Mouse (Mus musculus) hindbrain, embryonic 12.5 days (tissue): ENCODE measurements around the gene 4930595D18Rik. TPM values are rescaled to one million over a fixed set of nuclear protein-coding genes. Genes with fewer than 3 reads are reported as not detected.

Source experiments
- ATAC-seq: fragments of 200-750 bp; cut with Nextera tagmentation; 2 replicates; pipeline ENCODE4 v1.8.0; 2017; ENCODE audit warnings: moderate TSS enrichment; ENCODE audit not compliant: low FRiP score
- H3K27ac ChIP-seq: fragments of 300-500 bp; sonication (generic); 2 replicates; pipeline ENCODE4 v1.5.1; 2016; ENCODE audit warnings: mild to moderate bottlenecking
- H3K27me3 ChIP-seq: fragments of 300-500 bp; sonication (generic); 2 replicates; pipeline ENCODE4 v1.6.1; 2016; ENCODE audit warnings: mild to moderate bottlenecking
- H3K36me3 ChIP-seq: fragments of 300-500 bp; sonication (generic); 2 replicates; pipeline ENCODE4 v1.6.1; 2016; ENCODE audit warnings: mild to moderate bottlenecking
- H3K4me1 ChIP-seq: fragments of 300-500 bp; sonication (generic); 2 replicates; pipeline ENCODE4 v1.6.1; 2016
- H3K4me2 ChIP-seq: fragments of 300-500 bp; sonication (generic); replicated peaks from 2 replicates; pipeline ENCODE4 v1.6.1; 2016; ENCODE audit warnings: mild to moderate bottlenecking
- H3K4me3 ChIP-seq: fragments of 300-500 bp; sonication (generic); 2 replicates; pipeline ENCODE4 v1.5.1; 2016; ENCODE audit warnings: mild to moderate bottlenecking
- H3K9ac ChIP-seq: fragments of 300-500 bp; sonication (generic); 2 replicates; pipeline ENCODE4 v1.6.1; 2016; ENCODE audit warnings: mild to moderate bottlenecking, moderate library complexity
- H3K9me3 ChIP-seq: fragments of 300-500 bp; sonication (generic); replicated peaks from 2 replicates; pipeline ENCODE4 v1.6.1; 2016; ENCODE audit warnings: mild to moderate bottlenecking
- WGBS: fragments of 180-500 bp; shearing (Covaris S2); methylation state at CpG from one replicate; pipeline ENCODE4 v1.1.7; 2016; 5-methylcytosine and 5-hydroxymethylcytosine counted together
- polyA plus RNA-seq: library from polyadenylated mRNA; unstranded; fragments of >200 nt; fragmentation: Nextera tagmentation; extraction: Ambion mirVana; gene quantifications from 2 replicates; pipeline ENCODE4 v1.2.1, GENCODE M21; 2016

4930595D18Rik gene
- polyA plus RNA-seq, 1 experiment from 2014 or later = not detected

GRCm38 (mm10) chr12:111192777-111193176, 8.5 kb upstream of the 4930595D18Rik start:
- peaks cover 4% of the 10 kb centered on the region; the same call in 1 of the 2 replicates for H3K36me3 ChIP-seq
- no peaks in the 10 kb centered on the region for H3K9me3 ChIP-seq
- peaks cover 18% of the 10 kb centered on the region for H3K4me1 ChIP-seq
- WGBS = 69% methylated on average over 6 of the region's 6 CpGs
- no peak overlapping the region for H3K4me3 ChIP-seq
- no peak for ATAC-seq
- H3K9ac ChIP-seq = no peak overlapping the region
- H3K27me3 ChIP-seq = no peaks in the 10 kb centered on the region
- no peak overlapping the region for H3K4me2 ChIP-seq
- H3K27ac ChIP-seq = no peak overlapping the region

- ATAC-seq = no peak
- Histone ChIP-seq H3K27me3 (no peaks in the 10 kb centered on the region), H3K27ac (no peak overlapping the region), H3K36me3 (peaks cover 4% of the 10 kb centered on the region; the same call in 1 of the 2 replicates), H3K4me1 (peaks cover 18% of the 10 kb centered on the region), H3K4me2 (no peak overlapping the region), H3K9ac (no peak overlapping the region), H3K9me3 (no peaks in the 10 kb centered on the region), H3K4me3 (no peak overlapping the region)
- WGBS = 64% methylated on average over 2 of the region's 2 CpGs
Measured at GRCm38 (mm10) chr12:111190891-111191290, 6.6 kb upstream of the 4930595D18Rik start.

GRCm38 (mm10) chr12:111190355-111190754, 6.1 kb upstream of the 4930595D18Rik start:
- no peak overlapping the region for H3K4me3 ChIP-seq
- no peak overlapping the region for H3K4me2 ChIP-seq
- peaks cover 18% of the 10 kb centered on the region for H3K4me1 ChIP-seq
- WGBS = 83% methylated on average over 5 of the region's 5 CpGs
- no peak for ATAC-seq
- H3K27me3 ChIP-seq = no peaks in the 10 kb centered on the region
- H3K27ac ChIP-seq = no peak overlapping the region
- H3K9me3 ChIP-seq = no peaks in the 10 kb centered on the region
- H3K36me3 ChIP-seq = peaks cover 4% of the 10 kb centered on the region; the same call in 1 of the 2 replicates
- no peak overlapping the region for H3K9ac ChIP-seq

GRCm38 (mm10) chr12:111188295-111188694, 4.0 kb upstream of the 4930595D18Rik start:
- Histone ChIP-seq H3K4me1 (peaks cover 9% of the 10 kb centered on the region), H3K4me3 (no peak overlapping the region), H3K4me2 (no peak overlapping the region), H3K9me3 (no peaks in the 10 kb centered on the region), H3K27ac (no peak overlapping the region), H3K27me3 (no peaks in the 10 kb centered on the region), H3K36me3 (peaks cover 4% of the 10 kb centered on the region; the same call in 1 of the 2 replicates), H3K9ac (no peak overlapping the region)
- ATAC-seq = no peak
- 93% methylated on average over 4 of the region's 4 CpGs for WGBS

GRCm38 (mm10) chr12:111186986-111187385, 2.7 kb upstream of the 4930595D18Rik start:
- H3K4me1 ChIP-seq = no peaks in the 10 kb centered on the region
- H3K4me3 ChIP-seq = no peak overlapping the region
- no peak for ATAC-seq
- peaks cover 4% of the 10 kb centered on the region; the same call in 1 of the 2 replicates for H3K36me3 ChIP-seq
- 92% methylated on average over 3 of the region's 3 CpGs for WGBS
- no peaks in the 10 kb centered on the region for H3K27me3 ChIP-seq
- H3K9me3 ChIP-seq = no peaks in the 10 kb centered on the region
- H3K27ac ChIP-seq = no peak overlapping the region
- H3K9ac ChIP-seq = no peak overlapping the region
- H3K4me2 ChIP-seq = no peak overlapping the region

- Histone ChIP-seq H3K9ac (no peak overlapping the region), H3K4me3 (no peak overlapping the region), H3K27ac (no peak overlapping the region), H3K4me1 (no peaks in the 10 kb centered on the region), H3K4me2 (no peak overlapping the region), H3K36me3 (0 out of 2 replicates have a peak, but pooled peaks cover 4% of the 10 kb centered on the region), H3K9me3 (no peaks in the 10 kb centered on the region), H3K27me3 (no peaks in the 10 kb centered on the region)
- WGBS = 96% methylated on average over 6 of the region's 6 CpGs
- ATAC-seq = no peak
Measured at GRCm38 (mm10) chr12:111182378-111182777, 1.9 kb downstream of the 4930595D18Rik start.

- Histone ChIP-seq H3K36me3 (0 out of 2 replicates have a peak, but pooled peaks cover 4% of the 10 kb centered on the region), H3K9me3 (no peaks in the 10 kb centered on the region), H3K27me3 (no peaks in the 10 kb centered on the region), H3K4me1 (no peaks in the 10 kb centered on the region), H3K27ac (no peak overlapping the region), H3K4me3 (no peak overlapping the region), H3K4me2 (no peak overlapping the region), H3K9ac (no peak overlapping the region)
- WGBS = 84% methylated on average over 5 of the region's 5 CpGs
- ATAC-seq = no peak
Measured at GRCm38 (mm10) chr12:111181848-111182247, 2.4 kb downstream of the 4930595D18Rik start.

- Histone ChIP-seq H3K4me3 (no peak overlapping the region), H3K9me3 (no peaks in the 10 kb centered on the region), H3K27ac (no peak overlapping the region), H3K4me2 (no peak overlapping the region), H3K4me1 (no peaks in the 10 kb centered on the region), H3K9ac (no peak overlapping the region), H3K36me3 (peaks cover 7% of the 10 kb centered on the region; the same call in 1 of the 2 replicates), H3K27me3 (no peaks in the 10 kb centered on the region)
- 67% methylated on average over 4 of the region's 4 CpGs for WGBS
- ATAC-seq = no peak
Measured at GRCm38 (mm10) chr12:111178772-111179171, 5.5 kb downstream of the 4930595D18Rik start.

GRCm38 (mm10) chr12:111168891-111169290, 15.4 kb downstream of the 4930595D18Rik start:
- 88% methylated on average over 4 of the region's 4 CpGs for WGBS
- H3K27ac ChIP-seq = no peak overlapping the region
- H3K9ac ChIP-seq = no peak overlapping the region
- H3K9me3 ChIP-seq = no peaks in the 10 kb centered on the region
- peaks cover 3% of the 10 kb centered on the region; the same call in 1 of the 2 replicates for H3K36me3 ChIP-seq
- H3K4me3 ChIP-seq = no peak overlapping the region
- H3K27me3 ChIP-seq = no peaks in the 10 kb centered on the region
- no peak for ATAC-seq
- H3K4me2 ChIP-seq = no peak overlapping the region
- peaks cover 40% of the 10 kb centered on the region for H3K4me1 ChIP-seq

GRCm38 (mm10) chr12:111166681-111167289, 17.5 kb downstream of the 4930595D18Rik start:
- Histone ChIP-seq H3K27me3 (no peaks in the 10 kb centered on the region), H3K9ac (peak overlapping the region; percentile 85), H3K4me1 (peaks cover 57% of the 10 kb centered on the region), H3K4me3 (peak overlapping the region; percentile 83), H3K4me2 (peak overlapping the region; percentile 82), H3K36me3 (no peaks in the 10 kb centered on the region), H3K9me3 (no peaks in the 10 kb centered on the region), H3K27ac (peak overlapping the region; percentile 91)
- no peak; the same call in 1 of the 2 replicates for ATAC-seq
- WGBS = under 1% methylated on average over 48 of the region's 48 CpGs

- H3K4me2 ChIP-seq = peak within 1 kb of the TSS; percentile 82
- no peaks in the 10 kb centered on the region for H3K27me3 ChIP-seq
- WGBS = 8% methylated on average over 46 of the region's 105 CpGs
- peaks cover 57% of the 10 kb centered on the region for H3K4me1 ChIP-seq
- peak within 1 kb of the TSS; percentile 83 for H3K4me3 ChIP-seq
- H3K36me3 ChIP-seq = no peaks in the 10 kb centered on the region
- H3K9me3 ChIP-seq = no peaks in the 10 kb centered on the region
- H3K9ac ChIP-seq = peak within 1 kb of the TSS; percentile 85
- ATAC-seq = peak; percentile 21; the same call in 1 of the 2 replicates
- peak within 1 kb of the TSS; percentile 91 for H3K27ac ChIP-seq
Measured at GRCm38 (mm10) chr12:111165831-111166591, 18.3 kb downstream of the 4930595D18Rik start, which contains the start of gene Traf3. TSS of gene Traf3 (plus strand) at chr12:111166370.

- Histone ChIP-seq H3K4me1 (peaks cover 57% of the 10 kb centered on the region), H3K4me3 (peak overlapping the region; percentile 83), H3K27ac (peak overlapping the region; percentile 91), H3K4me2 (peak overlapping the region; percentile 82), H3K9me3 (no peaks in the 10 kb centered on the region), H3K36me3 (no peaks in the 10 kb centered on the region), H3K27me3 (no peaks in the 10 kb centered on the region), H3K9ac (peak overlapping the region; percentile 32; the same call in 1 of the 2 replicates)
- peak; percentile 20 for ATAC-seq
- 70% methylated on average over 10 of the region's 10 CpGs for WGBS
Measured at GRCm38 (mm10) chr12:111165146-111165812, 19.0 kb downstream of the 4930595D18Rik start.
